Mouse (Mus musculus) 416B (cell line): ENCODE results near the gene Cttnbp2.

Experiments used
- DNase-seq: peaks from one replicate; pipeline ENCODE4 v3.0.0; 2011; ENCODE audit warnings: low read depth

Cttnbp2 gene

GRCm38 (mm10) chr6:18514480-18515352 lies at the start of gene Cttnbp2:
TSS of gene Cttnbp2 (minus strand) at chr6:18514843.
- no peak for DNase-seq

- DNase-seq = no peak
Observed at GRCm38 (mm10) chr6:18559019-18559418, 44.4 kb upstream of the Cttnbp2 start.

GRCm38 (mm10) chr6:18547516-18548465 lies 33.1 kb upstream of the Cttnbp2 start:
- no peak for DNase-seq

GRCm38 (mm10) chr6:18543878-18544277 lies 29.2 kb upstream of the Cttnbp2 start:
- DNase-seq = no peak

- DNase-seq = no peak
Observed at GRCm38 (mm10) chr6:18540396-18540795, 25.8 kb upstream of the Cttnbp2 start.

GRCm38 (mm10) chr6:18530394-18530793 lies 15.8 kb upstream of the Cttnbp2 start:
- DNase-seq = no peak

GRCm38 (mm10) chr6:18517626-18518025 lies 3.0 kb upstream of the Cttnbp2 start:
- peak; percentile 50 for DNase-seq

- DNase-seq = no peak
Observed at GRCm38 (mm10) chr6:18513611-18514473, 801 bp downstream of the Cttnbp2 start.

GRCm38 (mm10) chr6:18511886-18512285 lies 2.8 kb downstream of the Cttnbp2 start:
- DNase-seq = no peak

GRCm38 (mm10) chr6:18508036-18508435 lies 6.6 kb downstream of the Cttnbp2 start:
- DNase-seq = no peak

- DNase-seq = no peak
Observed at GRCm38 (mm10) chr6:18499833-18500232, 14.8 kb downstream of the Cttnbp2 start.

- DNase-seq = no peak
Observed at GRCm38 (mm10) chr6:18492977-18493376, 21.7 kb downstream of the Cttnbp2 start.

GRCm38 (mm10) chr6:18492248-18492901 lies 22.3 kb downstream of the Cttnbp2 start:
- no peak for DNase-seq

- no peak for DNase-seq
Observed at GRCm38 (mm10) chr6:18485087-18485486, 29.6 kb downstream of the Cttnbp2 start.

- no peak for DNase-seq
Observed at GRCm38 (mm10) chr6:18484061-18484460, 30.6 kb downstream of the Cttnbp2 start.

- DNase-seq = no peak
Observed at GRCm38 (mm10) chr6:18482546-18482945, 32.1 kb downstream of the Cttnbp2 start.

GRCm38 (mm10) chr6:18481781-18482180 lies 32.9 kb downstream of the Cttnbp2 start:
- DNase-seq = no peak

GRCm38 (mm10) chr6:18477313-18477930 lies 37.2 kb downstream of the Cttnbp2 start:
- no peak for DNase-seq

GRCm38 (mm10) chr6:18474983-18475382 lies 39.7 kb downstream of the Cttnbp2 start:
- no peak for DNase-seq

- no peak for DNase-seq
Observed at GRCm38 (mm10) chr6:18474541-18474940, 40.1 kb downstream of the Cttnbp2 start.

GRCm38 (mm10) chr6:18469206-18469605 lies 45.4 kb downstream of the Cttnbp2 start:
- DNase-seq = no peak
